Mouse (Mus musculus): Measurements from ENCODE around the gene Arsa. TPM values are rescaled to one million over a fixed set of nuclear protein-coding genes. Genes with fewer than 3 reads are reported as not detected.

Arsa gene
- polyA plus RNA-seq, 1 experiment from 2014 or later = 18.5 TPM

GRCm38 (mm10) chr15:89454857-89455256, 22.4 kb downstream of the Arsa start:
- H3K27me3 ChIP-seq (replicated peaks; ENCODE audit: control insufficient read depth, insufficient read depth, low read length) = peaks cover 16% of the 10 kb centered on the region; the same call in 1 of the 2 replicates
- no peak for DNase-seq (ENCODE audit: low spot score)
- WGBS = 26% methylated on average over 4 of the region's 6 CpGs
- no peak for ATAC-seq (ENCODE audit: low read depth)
- H3K9ac ChIP-seq (ENCODE audit: low read depth, low read length) = no peak overlapping the region
- no peak overlapping the region for H3K27ac ChIP-seq (replicated peaks; ENCODE audit: low read depth, low read length)
- H3K9me3 ChIP-seq (ENCODE audit: control insufficient read depth, low read length) = no peaks in the 10 kb centered on the region
- peak overlapping the region; percentile 41; the same call in 1 of the 2 replicates for H3K4me3 ChIP-seq (ENCODE audit: low read depth, low read length)
- H3K36me3 ChIP-seq (ENCODE audit: control insufficient read depth, insufficient read depth, low read length) = no peaks in the 10 kb centered on the region
- H3K4me1 ChIP-seq (ENCODE audit: control insufficient read depth, insufficient read depth, low read length) = peaks cover 6% of the 10 kb centered on the region; the same call in 1 of the 2 replicates
- peak overlapping the region; percentile 70 for H3K4me2 ChIP-seq (ENCODE audit: low read depth, low read length)

DNA sequence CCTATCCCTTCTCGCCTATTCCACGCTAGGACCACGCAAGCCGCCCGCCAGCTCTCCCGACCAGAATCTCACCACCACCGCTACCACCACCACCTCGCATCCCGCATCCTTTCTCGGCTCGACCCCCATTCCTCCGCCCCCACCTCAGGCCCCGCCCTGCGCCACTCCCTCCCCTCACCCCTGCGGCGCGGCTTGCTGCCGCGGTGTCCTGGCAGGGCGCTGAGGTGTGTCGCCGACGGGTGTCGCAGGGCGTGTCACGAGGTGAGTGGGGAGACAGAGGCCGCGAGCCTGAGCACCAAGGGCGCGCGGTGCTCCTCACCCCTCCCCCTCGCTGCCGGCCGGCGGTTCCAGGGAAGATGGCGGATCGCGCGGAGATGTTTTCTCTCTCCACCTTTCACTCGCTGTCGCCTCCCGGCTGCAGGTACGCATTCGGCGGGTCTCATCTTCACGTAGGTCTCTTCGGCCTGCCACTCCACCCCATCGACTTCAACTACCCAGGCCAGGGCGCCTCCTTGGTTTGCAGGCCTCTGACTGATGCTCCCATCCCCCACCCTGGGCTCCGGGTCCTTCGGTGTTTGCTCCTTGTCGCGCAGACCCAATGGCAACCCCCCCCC, 23.3 kb downstream of the Arsa start, which contains the start of gene Mapk8ip2:
TSS of gene Mapk8ip2 (plus strand) at position 49 of the 614 bp plus-strand sequence.
- no peaks in the 10 kb centered on the region for H3K9me3 ChIP-seq (ENCODE audit: control insufficient read depth, low read length)
- 1% methylated on average over 28 of the region's 53 CpGs for WGBS
- H3K4me3 ChIP-seq (ENCODE audit: low read depth, low read length) = peak within 1 kb of the TSS; percentile 41
- ATAC-seq (ENCODE audit: low read depth) (peak; percentile 71), DNase-seq (ENCODE audit: low spot score) (peak; percentile 16)
- peak within 1 kb of the TSS; percentile 49; the same call in 1 of the 2 replicates for H3K9ac ChIP-seq (ENCODE audit: low read depth, low read length)
- peaks cover 16% of the 10 kb centered on the region; the same call in 1 of the 2 replicates for H3K27me3 ChIP-seq (replicated peaks; ENCODE audit: control insufficient read depth, insufficient read depth, low read length)
- peaks cover 6% of the 10 kb centered on the region; the same call in 1 of the 2 replicates for H3K4me1 ChIP-seq (ENCODE audit: control insufficient read depth, insufficient read depth, low read length)
- H3K36me3 ChIP-seq (ENCODE audit: control insufficient read depth, insufficient read depth, low read length) = no peaks in the 10 kb centered on the region
- peak within 1 kb of the TSS; percentile 70 for H3K4me2 ChIP-seq (ENCODE audit: low read depth, low read length)
- H3K27ac ChIP-seq (replicated peaks; ENCODE audit: low read depth, low read length) = no peak within 1 kb of the TSS

DNA sequence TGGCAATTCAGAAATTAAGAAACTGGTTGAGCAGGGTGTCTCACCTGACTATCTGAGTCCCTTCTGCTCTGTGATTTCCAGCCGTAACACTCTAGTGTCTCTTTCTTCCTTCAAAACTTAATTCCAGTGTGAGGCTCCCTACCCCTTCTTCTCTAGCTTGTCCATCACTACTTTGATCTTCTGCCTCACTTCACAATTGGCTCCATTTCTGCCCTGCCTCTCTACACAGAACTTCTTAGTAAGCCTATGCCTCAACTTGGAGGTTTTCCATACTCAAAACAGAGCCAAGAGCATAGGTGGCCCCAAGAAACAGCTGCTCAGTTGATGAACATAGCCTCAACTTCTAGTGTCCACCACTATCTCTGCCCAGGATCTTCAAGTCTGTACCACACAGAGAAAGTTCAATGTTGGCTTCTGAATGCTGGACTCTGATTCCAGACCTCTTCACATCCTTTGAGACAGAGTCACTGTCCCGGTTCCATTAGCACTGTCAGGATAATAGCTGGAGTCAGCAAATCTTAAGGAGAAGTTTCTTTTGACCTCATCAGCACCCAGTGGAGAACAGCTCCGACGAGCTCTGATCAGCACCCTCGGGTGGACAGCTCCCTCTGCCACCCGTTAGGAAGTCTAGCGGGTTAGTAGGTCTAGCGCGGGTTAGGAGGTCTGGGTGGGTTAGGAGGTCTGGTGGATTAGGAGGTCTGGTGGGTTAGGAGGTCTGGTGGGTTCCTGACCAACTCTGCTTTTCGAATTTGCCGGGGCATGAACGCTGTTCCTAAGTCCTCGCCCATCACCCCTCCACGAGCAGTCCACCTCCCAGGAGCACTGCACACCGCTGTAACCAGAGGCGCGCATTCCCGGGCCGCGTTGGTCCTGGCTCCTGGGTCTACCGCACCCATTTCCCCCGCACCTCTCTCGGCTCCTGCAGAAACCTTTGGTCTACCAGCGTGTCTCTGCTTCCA, 24.0 kb downstream of the Arsa start:
- H3K4me1 ChIP-seq (ENCODE audit: control insufficient read depth, insufficient read depth, low read length) = peaks cover 6% of the 10 kb centered on the region; the same call in 1 of the 2 replicates
- H3K4me3 ChIP-seq (ENCODE audit: low read depth, low read length) = peak overlapping the region; percentile 41
- no peak overlapping the region for H3K27ac ChIP-seq (replicated peaks; ENCODE audit: low read depth, low read length)
- peaks cover 16% of the 10 kb centered on the region; the same call in 1 of the 2 replicates for H3K27me3 ChIP-seq (replicated peaks; ENCODE audit: control insufficient read depth, insufficient read depth, low read length)
- WGBS = 5% methylated on average over 24 of the region's 24 CpGs
- peak; percentile 74 for ATAC-seq (ENCODE audit: low read depth)
- peak overlapping the region; percentile 70 for H3K4me2 ChIP-seq (ENCODE audit: low read depth, low read length)
- no peaks in the 10 kb centered on the region for H3K36me3 ChIP-seq (ENCODE audit: control insufficient read depth, insufficient read depth, low read length)
- no peak overlapping the region for H3K9ac ChIP-seq (ENCODE audit: low read depth, low read length)
- no peaks in the 10 kb centered on the region for H3K9me3 ChIP-seq (ENCODE audit: control insufficient read depth, low read length)
- peak; percentile 77 for DNase-seq (ENCODE audit: low spot score)

- Histone ChIP-seq H3K9ac (ENCODE audit: low read depth, low read length) (no peak overlapping the region), H3K27ac (replicated peaks; ENCODE audit: low read depth, low read length) (no peak overlapping the region), H3K27me3 (replicated peaks; ENCODE audit: control insufficient read depth, insufficient read depth, low read length) (no peaks in the 10 kb centered on the region), H3K4me3 (ENCODE audit: low read depth, low read length) (no peak overlapping the region), H3K4me2 (ENCODE audit: low read depth, low read length) (no peak overlapping the region), H3K4me1 (ENCODE audit: control insufficient read depth, insufficient read depth, low read length) (no peaks in the 10 kb centered on the region), H3K36me3 (ENCODE audit: control insufficient read depth, insufficient read depth, low read length) (no peaks in the 10 kb centered on the region), H3K9me3 (ENCODE audit: control insufficient read depth, low read length) (no peaks in the 10 kb centered on the region)
- DNase-seq (ENCODE audit: low spot score) (peak; percentile 19), ATAC-seq (ENCODE audit: low read depth) (no peak)
- 35% methylated on average over 8 of the region's 8 CpGs for WGBS
Measured at GRCm38 (mm10) chr15:89442486-89443070, 34.6 kb downstream of the Arsa start.

- H3K36me3 ChIP-seq (ENCODE audit: control insufficient read depth, insufficient read depth, low read length) = no peaks in the 10 kb centered on the region
- no peak overlapping the region for H3K27ac ChIP-seq (replicated peaks; ENCODE audit: low read depth, low read length)
- H3K4me1 ChIP-seq (ENCODE audit: control insufficient read depth, insufficient read depth, low read length) = no peaks in the 10 kb centered on the region; the same call in 1 of the 2 replicates
- ATAC-seq (ENCODE audit: low read depth) (no peak), DNase-seq (ENCODE audit: low spot score) (no peak)
- no peak overlapping the region for H3K4me3 ChIP-seq (ENCODE audit: low read depth, low read length)
- no peaks in the 10 kb centered on the region for H3K9me3 ChIP-seq (ENCODE audit: control insufficient read depth, low read length)
- no peak overlapping the region for H3K4me2 ChIP-seq (ENCODE audit: low read depth, low read length)
- no peak overlapping the region for H3K9ac ChIP-seq (ENCODE audit: low read depth, low read length)
- 83% methylated on average over 5 of the region's 5 CpGs for WGBS
- no peaks in the 10 kb centered on the region for H3K27me3 ChIP-seq (replicated peaks; ENCODE audit: control insufficient read depth, insufficient read depth, low read length)
Measured at GRCm38 (mm10) chr15:89435878-89436277, 41.3 kb downstream of the Arsa start.

GRCm38 (mm10) chr15:89434136-89434535, 43.1 kb downstream of the Arsa start:
- no peaks in the 10 kb centered on the region for H3K36me3 ChIP-seq (ENCODE audit: control insufficient read depth, insufficient read depth, low read length)
- no peaks in the 10 kb centered on the region for H3K27me3 ChIP-seq (replicated peaks; ENCODE audit: control insufficient read depth, insufficient read depth, low read length)
- H3K4me3 ChIP-seq (ENCODE audit: low read depth, low read length) = no peak overlapping the region
- no peak overlapping the region for H3K9ac ChIP-seq (ENCODE audit: low read depth, low read length)
- H3K4me1 ChIP-seq (ENCODE audit: control insufficient read depth, insufficient read depth, low read length) = peaks cover 4% of the 10 kb centered on the region
- ATAC-seq (ENCODE audit: low read depth) (no peak), DNase-seq (ENCODE audit: low spot score) (no peak)
- no peak overlapping the region for H3K27ac ChIP-seq (replicated peaks; ENCODE audit: low read depth, low read length)
- H3K9me3 ChIP-seq (ENCODE audit: control insufficient read depth, low read length) = no peaks in the 10 kb centered on the region
- 58% methylated on average over 3 of the region's 3 CpGs for WGBS
- H3K4me2 ChIP-seq (ENCODE audit: low read depth, low read length) = no peak overlapping the region

GRCm38 (mm10) chr15:89432946-89433345, 44.3 kb downstream of the Arsa start:
- ATAC-seq (ENCODE audit: low read depth) = no peak
- WGBS = 73% methylated on average over 4 of the region's 4 CpGs
- no peak for DNase-seq (ENCODE audit: low spot score)
- Histone ChIP-seq H3K9ac (ENCODE audit: low read depth, low read length) (no peak overlapping the region), H3K9me3 (ENCODE audit: control insufficient read depth, low read length) (no peaks in the 10 kb centered on the region), H3K27ac (replicated peaks; ENCODE audit: low read depth, low read length) (no peak overlapping the region), H3K4me1 (ENCODE audit: control insufficient read depth, insufficient read depth, low read length) (peaks cover 13% of the 10 kb centered on the region), H3K4me3 (ENCODE audit: low read depth, low read length) (no peak overlapping the region), H3K36me3 (ENCODE audit: control insufficient read depth, insufficient read depth, low read length) (peaks cover 2% of the 10 kb centered on the region; the same call in 1 of the 2 replicates), H3K27me3 (replicated peaks; ENCODE audit: control insufficient read depth, insufficient read depth, low read length) (no peaks in the 10 kb centered on the region), H3K4me2 (ENCODE audit: low read depth, low read length) (no peak overlapping the region)

DNA sequence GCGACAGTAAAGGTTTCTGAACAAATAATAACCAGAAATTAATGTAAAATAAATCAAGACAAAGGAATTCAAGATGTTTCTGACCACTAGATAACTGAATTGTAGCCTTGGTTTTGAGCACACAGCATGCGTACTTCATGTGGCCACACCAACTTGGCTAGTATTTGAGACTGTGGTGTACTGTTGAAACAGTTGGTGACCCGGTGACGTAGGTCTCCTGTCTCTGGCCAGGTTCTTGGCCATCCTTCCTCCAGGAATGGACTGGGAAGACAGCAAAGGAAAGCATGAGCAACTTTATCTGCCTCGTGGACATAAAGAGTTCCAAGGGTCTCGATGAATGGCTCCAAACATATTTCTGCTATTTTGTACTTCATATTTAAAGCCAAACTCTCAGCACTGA, 45.4 kb downstream of the Arsa start:
- Histone ChIP-seq H3K4me2 (ENCODE audit: low read depth, low read length) (no peak overlapping the region), H3K36me3 (ENCODE audit: control insufficient read depth, insufficient read depth, low read length) (peaks cover 13% of the 10 kb centered on the region), H3K4me3 (ENCODE audit: low read depth, low read length) (no peak overlapping the region), H3K27me3 (replicated peaks; ENCODE audit: control insufficient read depth, insufficient read depth, low read length) (no peaks in the 10 kb centered on the region), H3K9ac (ENCODE audit: low read depth, low read length) (no peak overlapping the region), H3K4me1 (ENCODE audit: control insufficient read depth, insufficient read depth, low read length) (peaks cover 13% of the 10 kb centered on the region), H3K9me3 (ENCODE audit: control insufficient read depth, low read length) (no peaks in the 10 kb centered on the region), H3K27ac (replicated peaks; ENCODE audit: low read depth, low read length) (no peak overlapping the region)
- DNase-seq (ENCODE audit: low spot score) = no peak
- 89% methylated on average over 6 of the region's 6 CpGs for WGBS
- ATAC-seq (ENCODE audit: low read depth) = no peak
